Mouse (Mus musculus) right cerebral cortex, postnatal 10 days (tissue): ENCODE measurements around the gene Midn.

Experiments used
- DNase-seq, 2 experiments: peaks; one replicate each; pipeline ENCODE4 v3.0.0; 2021; ENCODE audit warnings: low spot score in 2 of 2

Gene Midn

DNA sequence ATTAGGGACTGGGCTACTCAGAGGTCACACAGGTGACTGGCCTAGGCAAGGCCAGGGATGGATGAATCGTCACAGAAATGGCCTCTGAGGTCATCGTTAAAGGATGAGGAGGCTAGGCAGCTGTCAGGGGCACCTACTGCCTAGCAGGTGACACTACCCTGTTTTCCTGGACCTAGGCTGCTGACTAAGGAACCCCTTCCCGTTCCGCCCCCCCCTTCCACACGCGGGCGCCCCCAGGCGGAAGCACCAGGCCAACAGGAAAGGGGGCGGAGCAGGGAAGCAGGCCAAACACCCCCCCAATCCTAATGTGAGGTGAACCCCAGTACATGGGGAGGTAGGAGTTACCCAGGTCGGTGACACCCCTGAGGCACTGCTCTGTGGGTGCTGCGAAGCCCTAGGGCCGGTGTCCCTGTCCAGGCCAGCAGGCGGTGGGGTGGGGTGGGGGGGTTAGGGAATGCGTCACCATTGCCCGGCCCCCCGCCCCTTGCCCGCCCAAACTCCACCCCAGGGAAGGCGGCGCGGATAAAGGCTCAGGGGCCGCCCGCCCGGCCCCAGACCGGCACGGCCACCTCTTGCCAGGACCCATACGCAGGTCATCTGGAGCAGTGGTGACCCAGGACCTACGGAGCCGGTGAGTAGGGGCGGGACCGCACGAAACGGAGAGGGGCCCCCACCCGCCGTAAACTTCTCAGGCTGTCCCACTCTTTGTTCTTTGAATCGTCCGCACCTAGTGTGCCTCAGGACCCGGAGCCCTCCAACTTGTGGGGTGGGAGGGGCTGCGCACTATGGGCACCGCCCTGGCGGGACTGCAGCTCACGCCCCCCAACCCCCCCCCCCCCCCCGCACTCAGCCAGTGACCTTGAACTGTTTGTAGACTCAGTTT lies at the start of gene Midn:
TSS of gene Midn (plus strand) at position 554 of the 883 bp plus-strand sequence.
- DNase-seq = peak; percentile 82 to 83

DNA sequence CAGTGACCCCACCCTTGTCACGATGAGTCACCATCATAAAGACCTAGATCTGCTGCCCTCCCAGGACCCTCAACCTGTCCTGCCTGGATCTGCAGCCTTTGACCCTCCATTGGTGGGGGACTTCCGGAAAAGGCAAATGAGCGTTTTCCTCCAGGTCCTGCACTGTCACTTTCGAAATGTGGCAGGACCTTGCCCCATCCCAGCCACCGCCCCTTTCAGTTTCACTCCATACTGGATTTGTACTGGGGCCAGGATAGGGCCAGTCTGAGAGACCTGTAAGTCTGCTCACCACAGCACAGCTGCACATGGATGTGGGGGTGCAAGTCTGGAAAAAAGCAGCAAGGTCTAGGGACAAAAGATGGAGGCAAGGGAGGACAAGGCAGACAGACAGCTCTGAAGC lies 49.4 kb upstream of the Midn start:
- DNase-seq = no peak

DNA sequence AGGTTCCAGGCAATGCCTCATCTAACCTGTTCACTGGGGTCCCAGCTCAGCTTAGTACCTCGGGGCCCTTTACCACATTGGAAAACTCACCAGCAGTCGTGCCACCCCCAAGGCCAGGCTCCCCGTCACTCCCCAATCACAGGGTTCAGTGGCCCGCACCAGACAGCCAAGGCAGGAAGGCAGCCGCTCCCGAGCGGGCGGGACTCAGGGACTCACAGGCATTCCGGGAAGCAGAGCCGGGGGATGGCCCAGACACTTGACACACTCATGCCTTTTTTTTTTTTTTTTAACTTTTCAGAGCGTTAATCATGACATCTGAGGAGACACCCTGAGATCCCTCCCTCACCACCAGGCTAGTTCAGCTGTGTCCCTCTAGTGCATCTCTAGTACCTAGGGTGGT lies 47.1 kb upstream of the Midn start:
- DNase-seq = no peak

DNA sequence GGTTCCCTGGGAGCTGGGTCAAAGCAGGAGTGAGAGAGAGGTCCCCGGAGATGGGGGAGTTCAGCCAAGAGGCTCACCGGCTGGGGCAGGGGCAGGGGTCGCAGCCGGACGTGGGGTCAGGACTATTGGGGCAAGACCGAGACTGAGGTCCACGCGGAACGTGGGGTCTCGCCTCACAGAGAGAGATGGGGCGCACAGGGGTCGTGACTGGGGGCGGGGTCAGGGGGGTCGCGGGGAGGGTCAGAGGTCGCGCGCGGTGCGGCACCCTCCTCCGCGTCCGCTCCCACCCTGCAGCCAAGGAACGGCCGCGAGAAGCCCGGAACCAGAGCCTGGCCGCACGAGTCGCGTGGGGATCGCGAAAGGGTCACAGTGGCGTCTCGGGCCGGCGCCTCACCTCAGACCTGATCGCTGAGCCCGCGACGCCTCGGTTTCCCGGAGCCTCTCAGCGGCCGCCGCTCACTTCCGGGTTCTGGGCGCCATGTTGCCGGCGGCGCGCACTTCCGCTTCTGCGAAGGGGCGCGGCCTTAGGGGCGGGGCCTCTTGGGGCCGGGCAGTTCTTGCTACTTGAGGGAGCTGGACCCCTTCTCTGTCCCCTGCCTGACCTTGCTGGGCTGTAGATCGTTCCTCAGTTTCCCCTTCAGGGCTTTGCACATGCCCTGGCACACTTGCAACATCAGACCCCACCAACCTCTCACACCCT lies 45.7 kb upstream of the Midn start:
- DNase-seq = peak; percentile 87 to 88

DNA sequence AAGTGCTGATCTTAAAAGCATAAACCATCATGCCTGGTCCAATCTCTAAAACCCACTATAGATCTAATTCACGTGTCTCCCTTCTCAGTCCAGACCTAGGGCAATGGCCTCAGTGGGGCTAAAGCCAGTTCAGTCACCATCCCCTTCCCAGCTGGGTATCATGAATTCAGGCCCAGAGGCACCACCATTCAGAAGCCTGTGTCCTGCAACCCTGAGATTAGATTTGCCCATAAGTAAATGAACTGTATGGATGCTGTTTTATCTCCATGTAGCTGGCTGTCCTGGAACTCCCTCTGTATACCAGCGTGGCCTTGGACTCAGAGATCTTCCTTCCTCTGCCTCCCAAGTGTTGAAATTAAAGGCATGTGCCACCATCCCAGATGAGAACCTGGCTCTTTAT lies 45.0 kb upstream of the Midn start:
- no peak for DNase-seq

DNA sequence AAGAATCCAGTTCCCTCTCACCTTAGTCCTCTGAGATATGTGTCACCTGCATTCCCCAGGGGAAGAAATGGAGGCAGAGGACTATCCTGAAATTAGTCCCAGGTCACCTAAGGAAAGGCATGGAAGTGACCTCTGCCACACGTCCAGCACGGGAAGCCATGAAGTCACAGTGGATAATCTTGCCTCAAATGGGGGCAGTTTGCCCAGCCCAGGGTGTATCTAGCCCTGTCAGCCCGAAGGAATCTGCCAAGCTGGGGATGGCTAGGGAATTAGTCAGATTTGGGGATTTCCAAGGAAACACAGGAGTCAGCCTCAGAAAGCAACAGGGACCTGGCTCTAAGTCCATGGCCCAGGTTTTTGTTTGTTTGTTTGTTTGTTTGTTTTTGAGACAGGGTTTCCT lies 43.9 kb upstream of the Midn start:
- DNase-seq = no peak

DNA sequence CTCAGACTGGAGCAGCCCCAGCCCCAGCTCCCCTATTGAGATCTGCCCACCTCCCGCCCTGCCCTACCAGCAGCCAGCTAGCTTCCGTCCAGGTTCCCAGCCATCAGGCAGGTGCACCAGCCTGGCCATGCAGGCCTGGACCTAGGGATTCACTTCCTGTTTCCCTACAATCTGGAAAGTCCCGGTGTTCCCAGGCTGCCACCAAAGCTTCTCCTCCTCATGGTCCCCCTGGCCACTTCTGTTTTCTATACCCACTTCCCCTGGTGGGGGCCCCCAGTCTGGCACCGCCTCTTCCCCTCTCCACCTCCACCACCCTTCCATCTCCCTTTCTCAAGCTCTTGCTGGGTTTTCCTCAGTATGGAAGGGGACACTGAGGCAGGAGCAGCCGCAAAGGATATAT lies 42.6 kb upstream of the Midn start, which contains the start of gene Sbno2:
TSS of gene Sbno2 (minus strand) at position 112 of the 400 bp plus-strand sequence.
- DNase-seq = no peak

DNA sequence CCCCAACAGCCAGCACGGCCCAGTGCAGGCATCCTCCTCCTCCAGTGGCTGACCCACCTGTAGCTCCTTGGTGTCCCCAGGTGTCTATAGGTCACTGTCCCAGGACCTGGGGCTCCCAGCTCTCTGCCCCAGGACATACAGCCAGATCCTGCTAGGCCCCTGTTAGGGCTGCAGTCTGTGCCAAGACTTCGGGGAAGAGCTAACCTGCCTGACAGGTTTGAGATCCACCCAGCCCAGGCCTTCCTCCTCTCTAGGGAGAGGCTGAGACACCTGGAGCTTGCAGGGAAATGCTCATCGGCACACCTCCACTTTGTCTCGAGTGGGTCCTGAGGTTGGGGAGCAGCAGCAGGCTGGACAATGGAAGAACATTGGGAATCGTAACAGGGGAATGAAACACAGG lies 42.1 kb upstream of the Midn start:
- DNase-seq = no peak

DNA sequence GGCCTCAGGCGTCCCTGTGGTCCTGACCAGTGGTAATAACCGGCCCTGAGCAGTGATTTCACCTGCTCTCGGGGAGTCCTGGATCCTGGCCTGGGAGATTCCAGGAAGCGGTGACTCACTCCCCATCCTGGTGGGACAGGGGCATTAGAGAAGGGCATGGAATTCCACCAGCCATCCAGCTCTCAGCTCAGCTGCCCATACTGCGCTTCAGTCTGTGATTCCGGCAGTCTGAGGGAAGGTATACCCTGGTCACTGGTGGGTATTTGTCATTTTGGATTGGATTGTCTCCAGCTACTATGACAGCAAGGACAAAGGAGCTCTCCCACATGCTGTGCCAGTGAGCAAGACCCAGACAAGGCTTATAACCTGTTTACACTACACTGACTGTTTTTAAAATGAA lies 40.4 kb upstream of the Midn start:
- DNase-seq = no peak

DNA sequence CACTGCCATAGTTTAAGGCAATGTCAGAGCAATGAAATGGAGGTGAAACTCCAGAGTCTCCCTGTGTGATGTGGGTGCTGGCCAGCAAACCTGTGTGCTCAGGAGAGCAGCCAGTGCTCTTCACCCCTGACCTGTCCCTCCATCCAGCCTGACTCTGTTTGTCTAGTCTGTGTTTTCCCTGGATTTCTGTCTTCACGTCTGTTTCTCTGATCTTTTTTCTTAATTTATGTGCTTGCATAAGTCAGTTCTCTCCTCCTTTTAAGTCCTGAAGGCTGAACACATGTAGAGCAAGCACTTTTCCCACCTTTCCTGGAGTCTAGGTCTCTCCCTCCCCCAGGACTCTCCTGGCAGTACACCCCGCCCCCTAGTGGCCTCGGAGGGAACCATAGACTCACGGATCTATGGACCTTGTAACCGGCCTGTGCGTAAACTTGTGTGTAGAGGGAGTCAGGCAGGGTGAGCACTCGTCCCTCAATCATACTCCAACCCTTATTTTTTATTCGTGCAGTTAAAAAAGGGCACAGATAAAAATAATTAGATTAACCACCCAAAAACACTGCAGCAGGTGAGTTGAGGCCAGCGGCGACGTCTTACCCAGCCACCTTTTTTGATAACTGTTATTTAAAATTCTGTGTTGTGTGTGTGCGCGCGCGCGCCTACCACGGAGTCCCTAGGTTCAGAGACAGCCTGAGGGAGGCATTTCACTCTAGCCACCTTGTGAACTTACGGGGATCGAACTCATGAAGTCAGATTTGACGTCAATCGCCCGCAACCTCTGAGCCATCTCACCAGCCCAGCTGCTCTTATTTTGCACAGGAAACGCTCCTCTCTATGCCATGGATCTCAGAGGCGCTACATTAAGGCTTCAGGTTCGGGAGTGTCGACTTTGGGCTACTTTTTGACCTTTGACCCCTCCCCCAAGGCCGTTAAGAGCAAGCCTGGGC lies 33.5 kb upstream of the Midn start:
- peak; percentile 90 to 91 for DNase-seq

DNA sequence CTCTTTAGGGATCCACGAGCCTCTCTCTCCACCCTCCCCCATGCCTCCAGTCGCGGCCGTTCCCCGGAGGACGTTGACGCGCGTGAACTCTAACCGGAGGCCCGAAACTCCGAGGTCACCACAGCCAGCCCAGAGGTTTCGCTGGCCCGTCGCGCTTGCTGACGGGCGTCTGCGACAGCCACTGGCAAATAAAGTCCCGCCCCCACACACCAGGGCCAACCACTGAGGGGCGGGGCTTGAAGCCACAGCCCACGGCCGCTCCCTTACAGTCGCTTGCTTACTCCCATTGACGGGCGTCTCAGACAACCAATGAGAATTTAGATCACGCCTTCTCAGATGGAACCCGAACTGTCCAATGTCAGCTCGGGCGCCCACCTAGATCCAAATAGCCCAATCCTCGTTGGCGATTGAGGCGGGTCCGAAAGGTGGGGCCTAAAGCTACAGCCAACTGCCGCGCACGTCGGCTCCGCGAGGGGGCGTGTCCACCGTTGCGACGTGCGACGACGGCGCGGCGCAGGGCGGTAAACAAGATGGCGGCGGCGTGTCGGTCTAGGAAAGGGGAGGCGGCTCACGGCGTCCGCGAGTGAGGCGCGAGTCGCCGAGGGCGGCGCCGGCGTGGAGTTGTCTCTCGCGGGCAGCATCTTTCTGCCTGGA lies 32.7 kb upstream of the Midn start, which contains the start of gene Stk11:
TSS of gene Stk11 (plus strand) at position 514 of the 654 bp plus-strand sequence.
- peak; percentile 100 for DNase-seq

DNA sequence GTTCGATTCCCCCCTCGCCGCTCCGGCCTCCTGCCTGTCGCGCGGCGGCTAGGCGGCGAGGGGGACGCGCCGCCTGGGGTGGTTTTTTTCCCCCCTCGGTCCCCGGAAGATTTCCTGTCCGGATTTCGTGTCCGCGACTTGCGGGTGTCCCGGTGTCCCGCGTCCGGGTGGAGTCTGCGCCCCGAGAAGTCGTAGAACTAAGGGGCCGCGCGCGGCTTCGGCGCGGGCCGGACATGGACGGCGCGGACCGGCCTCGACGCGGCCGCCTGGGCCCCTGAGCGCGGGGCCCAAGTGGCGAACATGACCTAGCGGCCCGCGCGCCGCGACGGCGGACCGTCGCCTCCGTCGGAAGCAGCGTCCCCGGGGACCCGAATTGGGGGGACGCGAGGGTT lies 32.1 kb upstream of the Midn start:
- no peak for DNase-seq

DNA sequence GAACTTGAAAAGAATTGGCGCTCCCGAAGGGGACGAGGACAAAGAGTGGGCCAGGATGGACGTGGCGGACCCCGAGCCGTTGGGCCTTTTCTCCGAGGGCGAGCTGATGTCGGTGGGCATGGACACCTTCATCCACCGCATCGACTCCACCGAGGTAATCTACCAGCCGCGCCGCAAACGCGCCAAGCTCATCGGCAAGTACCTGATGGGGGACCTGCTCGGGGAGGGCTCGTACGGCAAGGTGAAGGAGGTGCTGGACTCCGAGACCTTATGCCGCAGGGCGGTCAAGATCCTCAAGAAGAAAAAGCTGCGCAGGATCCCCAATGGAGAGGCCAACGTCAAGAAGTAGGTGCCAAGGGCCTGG lies 31.5 kb upstream of the Midn start:
- DNase-seq = peak in 1 of 2 experiments; percentile 40

DNA sequence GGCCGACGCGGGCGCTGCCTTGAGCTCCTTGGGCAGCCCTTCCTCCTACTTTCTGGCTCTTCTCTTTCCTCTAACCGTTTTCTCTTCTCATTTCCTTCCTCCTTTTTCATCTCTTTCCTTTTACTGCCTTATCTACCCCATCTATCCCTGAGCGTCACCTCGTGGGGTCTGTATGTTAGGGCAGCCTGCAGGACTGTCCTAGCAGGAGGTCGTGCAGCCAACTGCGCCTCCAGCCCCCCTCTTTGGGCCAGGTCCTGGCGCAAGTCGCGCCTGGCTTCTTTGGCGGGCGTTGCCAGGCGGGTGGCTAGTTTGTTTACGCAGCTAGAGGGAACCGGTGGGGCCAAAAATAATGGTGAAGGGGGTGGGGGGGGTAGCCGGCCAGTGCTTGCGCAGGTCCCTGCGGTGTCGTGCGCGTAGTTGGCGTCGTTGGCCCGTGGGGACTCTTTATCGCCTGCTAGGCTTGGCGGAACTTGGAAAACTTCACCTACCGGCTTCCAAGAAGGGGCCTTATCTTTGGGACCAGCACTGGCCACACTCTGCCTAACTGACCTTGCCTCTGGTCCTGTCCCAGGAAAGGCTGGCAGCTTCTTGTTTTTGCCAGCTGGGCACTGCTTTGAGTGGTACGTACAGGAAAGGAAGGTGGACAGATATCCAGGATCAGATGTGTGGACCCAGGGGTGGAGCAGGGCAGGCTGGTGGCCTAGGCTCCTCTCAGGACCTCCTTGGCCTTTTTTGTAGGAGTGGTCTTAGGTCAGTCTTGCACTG lies 31.0 kb upstream of the Midn start:
- DNase-seq = peak in 1 of 2 experiments; percentile 44

DNA sequence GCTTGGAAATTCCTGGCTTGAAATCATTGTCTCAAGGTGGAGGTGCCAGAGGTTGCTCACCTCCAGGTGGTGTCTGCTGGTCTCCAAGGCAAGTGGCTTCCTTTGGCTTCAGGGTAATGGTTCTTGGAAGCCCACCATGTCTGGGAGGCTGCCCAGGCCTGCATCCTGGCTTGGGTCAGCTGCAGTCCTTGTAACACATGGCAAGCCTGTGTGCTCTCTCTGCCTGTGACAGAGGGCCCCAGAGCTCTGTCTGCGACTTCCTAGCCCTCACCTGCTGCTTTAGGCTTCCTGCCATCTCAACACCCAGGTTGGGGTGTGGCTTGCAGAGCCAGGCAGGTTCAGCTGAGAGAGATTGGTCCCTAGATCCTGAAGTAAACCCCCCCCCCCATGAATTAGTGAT lies 30.3 kb upstream of the Midn start:
- DNase-seq = peak in 1 of 2 experiments; percentile 35

DNA sequence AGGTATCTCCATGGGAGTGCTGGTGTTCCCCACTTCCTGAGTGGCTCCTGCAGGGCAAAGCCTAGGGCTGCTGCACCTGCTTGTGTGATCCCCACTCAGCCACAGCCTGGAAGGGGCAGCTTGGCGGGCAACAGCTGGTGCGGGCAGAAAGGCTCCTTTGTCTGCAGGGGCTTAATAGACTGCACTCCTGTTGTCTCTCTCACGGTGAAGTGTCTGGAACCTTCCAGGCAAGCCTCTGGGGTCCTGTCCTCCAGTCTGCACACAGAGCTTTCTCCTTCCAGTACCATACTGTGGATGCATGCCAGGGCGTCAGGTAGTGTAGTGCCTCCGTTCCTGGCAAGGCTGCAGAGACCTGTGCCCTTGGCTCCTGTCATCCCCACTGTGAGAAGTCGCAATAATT lies 29.5 kb upstream of the Midn start:
- peak in 1 of 2 experiments; percentile 44 for DNase-seq

DNA sequence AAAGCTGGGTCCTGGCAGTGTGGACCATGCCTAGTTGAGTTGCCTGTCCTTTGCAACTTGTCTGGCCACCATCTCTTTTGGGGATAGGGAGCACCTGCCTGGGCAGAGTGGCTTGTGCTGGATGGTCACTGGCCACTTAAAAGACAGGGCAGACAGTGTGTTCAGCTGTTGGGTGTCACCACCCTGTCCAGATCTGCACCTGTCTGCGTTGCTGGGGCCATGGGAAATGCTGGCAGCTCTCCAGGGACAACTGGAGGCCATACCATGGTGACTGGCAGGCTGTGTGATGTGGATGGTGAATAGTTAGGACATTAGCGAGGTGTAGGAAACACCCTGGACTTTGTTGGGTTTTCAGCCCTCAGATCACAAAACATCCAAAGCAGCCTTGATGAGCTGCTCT lies 27.9 kb upstream of the Midn start:
- no peak for DNase-seq

DNA sequence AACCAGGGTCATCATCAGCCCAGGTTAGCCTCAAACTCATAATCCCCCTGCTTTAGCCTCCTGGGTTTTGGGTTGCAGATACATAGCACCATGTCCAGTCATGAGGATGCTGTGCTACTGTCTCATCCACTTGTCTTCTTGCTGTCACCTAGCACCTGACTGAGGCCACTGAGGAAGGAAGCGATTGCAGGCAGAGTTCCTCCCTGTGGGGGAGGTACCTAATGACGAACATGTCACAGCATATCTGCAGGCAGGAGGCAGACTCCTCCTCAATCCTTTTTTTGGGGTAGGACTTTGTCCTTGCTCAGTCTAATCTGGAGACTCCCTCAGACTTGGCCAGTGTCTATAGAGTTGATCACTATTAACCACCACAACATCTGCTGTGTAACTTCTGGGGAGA lies 26.4 kb upstream of the Midn start:
- no peak for DNase-seq

DNA sequence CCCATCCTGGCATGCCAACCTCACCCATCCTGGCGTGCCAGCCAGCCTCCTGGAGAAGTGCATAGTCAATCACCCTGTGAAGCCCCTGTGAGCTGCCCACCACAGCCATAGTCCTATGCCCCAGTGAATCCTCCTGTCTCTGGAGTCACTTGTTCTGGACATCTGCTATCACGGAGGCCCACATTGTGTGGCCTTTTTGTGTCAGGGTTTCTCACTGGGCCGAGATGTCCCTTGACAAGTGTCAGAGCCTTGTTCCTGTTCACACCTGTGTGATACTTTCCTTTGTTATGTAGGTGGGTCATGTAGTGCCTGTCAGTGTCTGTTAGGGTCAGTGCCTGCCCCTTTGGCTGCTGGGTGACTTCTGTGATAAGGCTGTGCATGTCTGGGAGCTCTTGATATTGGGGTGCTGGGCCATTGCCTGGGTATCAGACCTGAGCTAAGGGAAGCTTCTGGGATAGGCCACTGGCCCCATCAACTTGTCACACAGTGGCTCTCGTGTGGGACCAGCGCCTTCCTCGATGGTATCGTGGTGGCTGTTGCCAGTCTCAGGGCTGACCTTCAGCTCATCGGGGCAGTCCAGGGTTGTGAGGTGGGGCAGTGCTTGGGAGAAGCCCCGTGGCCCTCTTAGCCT lies 24.0 kb upstream of the Midn start:
- DNase-seq = peak in 1 of 2 experiments; percentile 25

DNA sequence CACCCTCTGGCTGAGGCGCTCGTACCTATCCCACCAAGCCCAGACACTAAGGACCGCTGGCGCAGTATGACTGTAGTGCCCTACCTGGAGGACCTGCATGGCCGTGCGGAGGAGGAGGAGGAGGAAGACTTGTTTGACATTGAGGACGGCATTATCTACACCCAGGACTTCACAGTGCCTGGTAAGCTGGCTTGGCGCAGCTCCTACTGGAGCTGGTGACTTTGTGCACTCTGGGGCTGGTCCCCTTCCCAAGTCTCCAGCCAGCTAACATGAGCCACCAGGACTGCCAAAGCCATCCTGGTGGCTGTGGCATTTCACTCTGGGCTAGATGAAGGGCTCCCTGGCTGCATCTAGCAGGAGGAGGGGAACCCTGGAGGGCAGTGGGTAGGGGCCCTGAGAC lies 20.2 kb upstream of the Midn start:
- no peak for DNase-seq
